9 mouse cellular contexts compared by ENCODE assay signal in genomic region chr13:95481428-95481827, GRCm38 (mm10). TPM values are rescaled to one million over a fixed set of nuclear protein-coding genes. Genes with fewer than 3 reads are reported as not detected.
DNase-seq lines count a peak whose midpoint lies in the region; ATAC-seq and TF ChIP-seq lines count a peak whose summit lies in the region.
"Had no signal": no experiment of that assay in that cellular context is flagged by ENCODE, and none has a peak within 500 bp of the region (broad histone marks: within the 10 kb centered on the region; RNA-seq: fewer than 3 reads in every experiment).

No protein-coding gene starts in this region.

- no peak overlapping the region for H3K9ac ChIP-seq in midbrain, embryonic 12.5 days (replicated peaks)

- intact Hi-C loops in left cerebral cortex, adult 2 months (cut with DNase I): loop anchor here (1.0 kb wide), 1 partner anchor 91 kb away; no protein-coding TSS in a partner anchor

- WGBS in midbrain, embryonic 12.5 days: 18% methylated on average over 4 of the region's 4 CpGs

- 0 out of 2 replicates have a peak, but pooled peaks cover 3% of the 10 kb centered on the region for H3K4me1 ChIP-seq in midbrain, embryonic 12.5 days
- H3K4me1 ChIP-seq: megakaryocyte, embryonic 14.5 days had no signal

- peak; percentile 77 for ATAC-seq in frontal cortex, adult (ENCODE audit: low TSS enrichment)
- peak; percentile 34; the same call in 1 of the 2 replicates for ATAC-seq in midbrain, embryonic 12.5 days (ENCODE audit: low FRiP score, low read depth)
- ATAC-seq in activated CD4-positive, CD25-positive, alpha-beta regulatory T cell, adult 4 months: no peak

- H3K36me3 ChIP-seq in midbrain, embryonic 12.5 days: no peaks in the 10 kb centered on the region

- no peaks in the 10 kb centered on the region for H3K9me3 ChIP-seq in midbrain, embryonic 12.5 days
- H3K9me3 ChIP-seq: megakaryocyte, embryonic 14.5 days had no signal

- H3K4me3 ChIP-seq in left cerebral cortex, adult 2 months: no peak overlapping the region
- no peak overlapping the region for H3K4me3 ChIP-seq in midbrain, embryonic 12.5 days
- H3K4me3 ChIP-seq: megakaryocyte, embryonic 14.5 days had no signal

- H3K4me2 ChIP-seq in midbrain, embryonic 12.5 days (replicated peaks): no peak overlapping the region

- DNase-seq in R1 (ENCODE audit: low read depth, low spot score): peak; percentile 79
- peak; percentile 48 for DNase-seq in cerebellum, adult 8-10 months
- peak; percentile 60 for DNase-seq in hindlimb bud, embryonic 11.5 days (ENCODE audit: extremely low spot score, low read depth, low spot score)
- peak; percentile 75 to 82 for DNase-seq in left cerebral cortex, adult 2 months (ENCODE audit: extremely low spot score in 1 of 2, low spot score in 2 of 2)
- DNase-seq in right cerebral cortex, postnatal 4 days: peak; percentile 92

- H3K27ac ChIP-seq in left cerebral cortex, adult 2 months: no peak overlapping the region
- no peak overlapping the region for H3K27ac ChIP-seq in midbrain, embryonic 12.5 days (replicated peaks)

- peak; percentile 93 for TF ChIP-seq CTCF in left cerebral cortex, adult 2 months (IDR thresholded peaks at IDR 0.05)

- peaks cover 8% of the 10 kb centered on the region; the same call in 1 of the 2 replicates for H3K27me3 ChIP-seq in midbrain, embryonic 12.5 days

RNA-seq across cellular contexts. Expression of gene S100z, which starts 2.9 kb away (rescaled TPM):
- not detected for total RNA-seq in left cerebral cortex, adult 2 months (2021)
- polyA plus RNA-seq in midbrain, embryonic 12.5 days (2016; fragmentation: Nextera tagmentation; extraction: Ambion mirVana): not detected in 2 replicates
- not detected for polyA plus RNA-seq in activated CD4-positive, CD25-positive, alpha-beta regulatory T cell, adult 4 months (2017; shearing (Covaris generic))

RNA-seq across cellular contexts. Expression of gene Crhbp, which starts 36.7 kb away (rescaled TPM):
- 10 to 100 TPM; 24.5 to 25.0 TPM for total RNA-seq in left cerebral cortex, adult 2 months (2021)
- 0.61 and 1.1 TPM in 2 replicates for polyA plus RNA-seq in midbrain, embryonic 12.5 days (2016; fragmentation: Nextera tagmentation; extraction: Ambion mirVana)
- not detected for polyA plus RNA-seq in activated CD4-positive, CD25-positive, alpha-beta regulatory T cell, adult 4 months (2017; shearing (Covaris generic))

RNA-seq across cellular contexts. Expression of gene F2rl1, which starts 43.6 kb away (rescaled TPM):
- total RNA-seq in left cerebral cortex, adult 2 months (2021): under 1 TPM; 0.21 to 0.32 TPM
- polyA plus RNA-seq in midbrain, embryonic 12.5 days (2016; fragmentation: Nextera tagmentation; extraction: Ambion mirVana): 0.10 and 0.17 TPM in 2 replicates
- polyA plus RNA-seq in activated CD4-positive, CD25-positive, alpha-beta regulatory T cell, adult 4 months (2017; shearing (Covaris generic)): 10 to 100 TPM; 17.0 to 21.0 TPM

Comparison
In these comparisons a context has a peak if more than half of its experiments do, and no peak if none do; other contexts are left out.
1. RNA of gene F2rl1, which starts 43.6 kb away (polyA plus RNA-seq): 17.0 to 21.0 TPM in activated CD4-positive, CD25-positive, alpha-beta regulatory T cell, adult 4 months; 0.10 to 0.17 TPM in midbrain, embryonic 12.5 days; every median in the first group is over 10 times any median in the second.
2. Peak in every context shown above with its lines, with median percentiles within 50 percentile points of each other: DNase-seq.